Comparison of ENCODE assay signal across 20 mouse cellular contexts in the genomic region with DNA sequence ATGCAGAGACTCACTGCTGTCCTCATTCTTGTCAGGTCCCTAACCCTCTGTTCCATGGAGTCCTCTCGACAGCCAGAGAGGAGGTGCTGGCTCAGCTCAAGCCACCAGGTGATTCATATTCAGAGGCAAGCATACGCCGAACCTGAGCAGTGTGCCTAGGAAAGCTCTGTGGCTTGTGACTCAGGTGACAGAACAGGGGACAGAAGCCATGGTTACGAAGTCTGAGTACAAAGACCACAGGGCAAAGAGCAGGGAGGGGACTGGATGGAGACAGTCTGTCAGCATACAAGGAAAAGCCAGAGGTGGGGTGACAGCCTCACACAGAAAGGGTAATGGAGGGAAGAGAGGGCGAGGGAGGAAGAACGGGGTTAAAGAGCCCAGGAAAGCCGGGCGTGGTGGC. TPM values are rescaled to one million over a fixed set of nuclear protein-coding genes. Genes with fewer than 3 reads are reported as not detected.
DNase-seq lines count a peak whose midpoint lies in the region; ATAC-seq and TF ChIP-seq lines count a peak whose summit lies in the region.
"Had no signal": no experiment of that assay in that cellular context is flagged by ENCODE, and none has a peak within 500 bp of the region (broad histone marks: within the 10 kb centered on the region; RNA-seq: fewer than 3 reads in every experiment).

No protein-coding gene starts in this region.

- no peak overlapping the region for H3K4me3 ChIP-seq in kidney, embryonic 16.5 days (ENCODE audit: low read length)
- no peak overlapping the region for H3K4me3 ChIP-seq in intestine, embryonic 16.5 days (ENCODE audit: low read length)
- no peak overlapping the region for H3K4me3 ChIP-seq in stomach, postnatal 0 days (ENCODE audit: low read depth, low read length)
- H3K4me3 ChIP-seq: embryonic facial prominence, embryonic 13.5 days; heart, adult 2 months; heart, embryonic 12.5 days; hindbrain, embryonic 12.5 days had no signal

- H3K4me2 ChIP-seq in kidney, embryonic 16.5 days (replicated peaks; ENCODE audit: low read depth, low read length): no peak overlapping the region
- no peak overlapping the region for H3K4me2 ChIP-seq in intestine, embryonic 16.5 days (ENCODE audit: low read depth, low read length)
- H3K4me2 ChIP-seq in stomach, postnatal 0 days (replicated peaks; ENCODE audit: low read depth): no peak overlapping the region
- H3K4me2 ChIP-seq: embryonic facial prominence, embryonic 13.5 days; heart, embryonic 12.5 days; hindbrain, embryonic 12.5 days had no signal

- peak; percentile 85 for DNase-seq in heart, adult 11 months
- no peak for DNase-seq in heart, adult 9 months (ENCODE audit: low spot score in 2 of 2)
- peak; percentile 16 to 25 for DNase-seq in kidney, postnatal 36 days
- DNase-seq in stomach, postnatal 0 days (ENCODE audit: low spot score): peak; percentile 43
- DNase-seq in layer of hippocampus, postnatal 14 days (ENCODE audit: low spot score in 2 of 2): no peak
- DNase-seq: adrenal gland, postnatal 14 days; cerebellum, adult 11-12 months; cerebellum, adult 9-10 months; cerebellum, postnatal 25 days; gastrocnemius, postnatal 10 days; heart, adult 2 months had no signal

- ATAC-seq in kidney, embryonic 16.5 days (ENCODE audit: low FRiP score, low TSS enrichment): no peak
- ATAC-seq in intestine, embryonic 16.5 days: peak; percentile 85
- peak; percentile 78 for ATAC-seq in stomach, postnatal 0 days (ENCODE audit: low FRiP score, low TSS enrichment)
- ATAC-seq: activated CD4-positive, CD25-positive, alpha-beta regulatory T cell, adult 4 months; forebrain, embryonic 16.5 days; hindbrain, embryonic 16.5 days; Patski had no signal

- no peaks in the 10 kb centered on the region for H3K27me3 ChIP-seq in kidney, embryonic 16.5 days (ENCODE audit: insufficient read depth, low read length)
- H3K27me3 ChIP-seq in intestine, embryonic 16.5 days (replicated peaks; ENCODE audit: control insufficient read depth, insufficient read depth, low read length): no peaks in the 10 kb centered on the region
- no peaks in the 10 kb centered on the region for H3K27me3 ChIP-seq in stomach, postnatal 0 days (ENCODE audit: control insufficient read depth, insufficient read depth, low read length)
- H3K27me3 ChIP-seq: embryonic facial prominence, embryonic 13.5 days; heart, embryonic 12.5 days; hindbrain, embryonic 12.5 days had no signal

- no peak overlapping the region for H3K9ac ChIP-seq in kidney, embryonic 16.5 days (replicated peaks; ENCODE audit: low read length)
- H3K9ac ChIP-seq in intestine, embryonic 16.5 days (ENCODE audit: low read depth, low read length): no peak overlapping the region
- H3K9ac ChIP-seq in stomach, postnatal 0 days (ENCODE audit: low read length): no peak overlapping the region
- H3K9ac ChIP-seq: embryonic facial prominence, embryonic 13.5 days; heart, embryonic 12.5 days; hindbrain, embryonic 12.5 days had no signal

- no peak for TF ChIP-seq EP300 in stomach, postnatal 0 days (optimal IDR thresholded peaks at IDR 0.05)

- peaks cover 12% of the 10 kb centered on the region for H3K4me1 ChIP-seq in kidney, embryonic 16.5 days (ENCODE audit: insufficient read depth, low read length)
- no peaks in the 10 kb centered on the region for H3K4me1 ChIP-seq in intestine, embryonic 16.5 days (ENCODE audit: control insufficient read depth, insufficient read depth, low read length)
- no peaks in the 10 kb centered on the region for H3K4me1 ChIP-seq in stomach, postnatal 0 days (replicated peaks; ENCODE audit: control insufficient read depth, insufficient read depth)

- WGBS in kidney, embryonic 16.5 days: 84% methylated on average over 8 of the region's 8 CpGs
- 68% methylated on average over 8 of the region's 8 CpGs for WGBS in intestine, embryonic 16.5 days
- WGBS in stomach, postnatal 0 days: 88% methylated on average over 8 of the region's 8 CpGs

- H3K9me3 ChIP-seq in kidney, embryonic 16.5 days (ENCODE audit: low read length): no peaks in the 10 kb centered on the region
- H3K9me3 ChIP-seq in intestine, embryonic 16.5 days (ENCODE audit: control insufficient read depth, low read length): no peaks in the 10 kb centered on the region
- H3K9me3 ChIP-seq in stomach, postnatal 0 days (ENCODE audit: control insufficient read depth, low read length): no peaks in the 10 kb centered on the region
- H3K9me3 ChIP-seq: embryonic facial prominence, embryonic 13.5 days; heart, embryonic 12.5 days; hindbrain, embryonic 12.5 days had no signal

- H3K36me3 ChIP-seq in kidney, embryonic 16.5 days (ENCODE audit: insufficient read depth, low read length): no peaks in the 10 kb centered on the region
- H3K36me3 ChIP-seq in intestine, embryonic 16.5 days (ENCODE audit: control insufficient read depth, insufficient read depth, low read length): no peaks in the 10 kb centered on the region
- H3K36me3 ChIP-seq in stomach, postnatal 0 days (ENCODE audit: control insufficient read depth, insufficient read depth, low read length): no peaks in the 10 kb centered on the region
- H3K36me3 ChIP-seq: embryonic facial prominence, embryonic 13.5 days; heart, embryonic 12.5 days; hindbrain, embryonic 12.5 days had no signal

- TF ChIP-seq CTCF in stomach, postnatal 0 days (IDR thresholded peaks at IDR 0.05; ENCODE audit: low read depth): no peak

- no peak overlapping the region for H3K27ac ChIP-seq in kidney, embryonic 16.5 days (ENCODE audit: low read length)
- H3K27ac ChIP-seq in intestine, embryonic 16.5 days (ENCODE audit: low read length): peak overlapping the region; percentile 71
- H3K27ac ChIP-seq in stomach, postnatal 0 days (replicated peaks): no peak overlapping the region
- H3K27ac ChIP-seq: embryonic facial prominence, embryonic 13.5 days; heart, adult 2 months; hindbrain, embryonic 12.5 days had no signal

RNA-seq across cellular contexts. Expression of a gene that starts 4.7 kb away (rescaled TPM):
- 19.2 and 32.1 TPM in 2 replicates for polyA plus RNA-seq in kidney, embryonic 16.5 days (2015; fragmentation: Nextera tagmentation; extraction: Ambion mirVana)
- 10.3 and 12.9 TPM in 2 replicates for polyA plus RNA-seq in intestine, embryonic 16.5 days (2015; fragmentation: Nextera tagmentation; extraction: Ambion mirVana)
- polyA plus RNA-seq in stomach, postnatal 0 days (2015; fragmentation: Nextera tagmentation; extraction: Ambion mirVana): 28.6 and 31.3 TPM in 2 replicates
- total RNA-seq in layer of hippocampus, postnatal 14 days (2021): 10 to 100 TPM; 61.0 to 67.0 TPM

Comparison
In these comparisons a context has a peak if more than half of its experiments do, and no peak if none do; other contexts are left out.
1. DNase-seq: peak in heart, adult 11 months (single experiment), kidney, postnatal 36 days (2 of 2) and stomach, postnatal 0 days (single experiment); none in heart, adult 9 months (0 of 2) and layer of hippocampus, postnatal 14 days (0 of 2).